In the genomic region with DNA sequence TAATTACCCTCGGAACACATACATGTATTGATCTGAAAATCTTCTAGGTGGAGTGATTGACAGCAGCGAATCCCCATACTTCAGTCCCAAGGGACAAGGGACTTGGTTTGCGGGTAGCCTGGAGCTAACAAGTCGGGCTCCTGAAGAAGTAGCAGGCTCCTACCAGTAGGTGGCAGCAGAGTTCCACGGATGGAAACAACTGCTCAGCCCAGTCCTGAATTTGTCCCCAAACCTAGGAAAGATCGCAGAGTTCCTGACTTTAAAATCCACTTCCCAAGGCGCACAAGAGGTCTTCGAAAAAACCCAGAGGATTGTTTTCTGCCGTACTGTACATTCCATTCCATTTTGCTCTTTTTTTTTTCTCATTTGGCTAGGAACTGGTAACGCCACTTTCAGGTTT, we compare ENCODE assay signal across 8 mouse cellular contexts.
DNase-seq lines count a peak whose midpoint lies in the region; ATAC-seq lines count a peak whose summit lies in the region.

No protein-coding gene starts in this region.

- no peaks in the 10 kb centered on the region for H3K9me3 ChIP-seq in embryonic facial prominence, embryonic 10.5 days
- no peaks in the 10 kb centered on the region for H3K9me3 ChIP-seq in limb, embryonic 10.5 days (replicated peaks)
- H3K9me3 ChIP-seq in midbrain, embryonic 13.5 days, result no peaks in the 10 kb centered on the region

- peaks cover 28% of the 10 kb centered on the region for H3K27me3 ChIP-seq in embryonic facial prominence, embryonic 10.5 days (replicated peaks; ENCODE audit: low read depth, poor library complexity, severe bottlenecking)
- peaks cover 31% of the 10 kb centered on the region for H3K27me3 ChIP-seq in limb, embryonic 10.5 days (ENCODE audit: low read depth, poor library complexity, severe bottlenecking)
- peaks cover 25% of the 10 kb centered on the region for H3K27me3 ChIP-seq in midbrain, embryonic 13.5 days

- no peak overlapping the region for H3K4me3 ChIP-seq in embryonic facial prominence, embryonic 10.5 days
- no peak overlapping the region for H3K4me3 ChIP-seq in limb, embryonic 10.5 days
- H3K4me3 ChIP-seq in midbrain, embryonic 13.5 days (replicated peaks), result 0 out of 2 replicates have a peak overlapping the region, but pooled peaks have one; percentile 15

- no peaks in the 10 kb centered on the region for H3K36me3 ChIP-seq in embryonic facial prominence, embryonic 10.5 days (replicated peaks)
- H3K36me3 ChIP-seq in limb, embryonic 10.5 days, result no peaks in the 10 kb centered on the region
- H3K36me3 ChIP-seq in midbrain, embryonic 13.5 days, result no peaks in the 10 kb centered on the region

- no peak overlapping the region for H3K27ac ChIP-seq in embryonic facial prominence, embryonic 10.5 days (replicated peaks)
- no peak overlapping the region for H3K27ac ChIP-seq in limb, embryonic 10.5 days
- no peak overlapping the region for H3K27ac ChIP-seq in midbrain, embryonic 13.5 days

- H3K4me2 ChIP-seq in midbrain, embryonic 13.5 days (replicated peaks), result peak overlapping the region; percentile 42

- 15% methylated on average over 10 of the region's 10 CpGs for WGBS in embryonic facial prominence, embryonic 10.5 days
- WGBS in limb, embryonic 10.5 days, result 18% methylated on average over 10 of the region's 10 CpGs
- 15% methylated on average over 10 of the region's 10 CpGs for WGBS in midbrain, embryonic 13.5 days

- H3K4me1 ChIP-seq in embryonic facial prominence, embryonic 10.5 days, result no peaks in the 10 kb centered on the region
- peaks cover 13% of the 10 kb centered on the region; the same call in 1 of the 2 replicates for H3K4me1 ChIP-seq in limb, embryonic 10.5 days
- H3K4me1 ChIP-seq in midbrain, embryonic 13.5 days (replicated peaks), result peaks cover 12% of the 10 kb centered on the region

- H3K9ac ChIP-seq in midbrain, embryonic 13.5 days (replicated peaks), result no peak overlapping the region

- peak; percentile 65 for ATAC-seq in midbrain, embryonic 13.5 days
- no peak for ATAC-seq in activated CD4-positive, CD25-positive, alpha-beta regulatory T cell, adult 4 months

- peak; percentile 91 for DNase-seq in adrenal gland, postnatal 14 days
- DNase-seq in embryonic facial prominence, embryonic 10.5 days (ENCODE audit: low spot score), result peak; percentile 86
- DNase-seq in heart, adult 18-20 months, result peak; percentile 71 to 92
- DNase-seq in kidney, adult 18-20 months, result peak; percentile 85
- DNase-seq in limb, embryonic 10.5 days (ENCODE audit: low spot score), result peak; percentile 95
- DNase-seq in spleen, adult 12 weeks (ENCODE audit: low spot score), result peak; percentile 37

Comparison
In these comparisons a context has a peak if more than half of its experiments do, and no peak if none do; other contexts are left out.
1. DNase-seq: peak in every context shown above with its lines; median percentile 95 in limb, embryonic 10.5 days; 91 in adrenal gland, postnatal 14 days; 86 in embryonic facial prominence, embryonic 10.5 days; 85 in kidney, adult 18-20 months; 82 in heart, adult 18-20 months; 37 in spleen, adult 12 weeks.